Mouse (Mus musculus) hematopoietic stem cell, adult 5-6 weeks (primary cell): ENCODE measurements around the gene Foxn4. TPM values are rescaled to one million over a fixed set of nuclear protein-coding genes. Genes with fewer than 3 reads are reported as not detected.

Source experiments
- ATAC-seq, 2 experiments: fragments of 125-278 bp in 1 of 2; replicated peaks in 1 of 2; 2 replicates each; pipeline ENCODE4 v1.8.0; 2016 to 2017; ENCODE audit warnings: inconsistent platforms in 2 of 2, mild to moderate bottlenecking in 2 of 2, moderate number of reproducible peaks in 2 of 2, low read depth in 1 of 2, moderate TSS enrichment in 1 of 2; ENCODE audit not compliant: low FRiP score in 2 of 2, poor library complexity in 2 of 2, severe bottlenecking in 2 of 2, insufficient read depth in 1 of 2, low TSS enrichment in 1 of 2
- total RNA-seq: library from RNA; stranded (forward); fragments of 172-1452, 232-1000 nt; gene quantifications from 2 replicates; pipeline ENCODE4 v1.2.3, GENCODE M21; 2017

The Foxn4 gene
- total RNA-seq, result 2.4 TPM in 1 of 2 replicates, not detected in the other

DNA sequence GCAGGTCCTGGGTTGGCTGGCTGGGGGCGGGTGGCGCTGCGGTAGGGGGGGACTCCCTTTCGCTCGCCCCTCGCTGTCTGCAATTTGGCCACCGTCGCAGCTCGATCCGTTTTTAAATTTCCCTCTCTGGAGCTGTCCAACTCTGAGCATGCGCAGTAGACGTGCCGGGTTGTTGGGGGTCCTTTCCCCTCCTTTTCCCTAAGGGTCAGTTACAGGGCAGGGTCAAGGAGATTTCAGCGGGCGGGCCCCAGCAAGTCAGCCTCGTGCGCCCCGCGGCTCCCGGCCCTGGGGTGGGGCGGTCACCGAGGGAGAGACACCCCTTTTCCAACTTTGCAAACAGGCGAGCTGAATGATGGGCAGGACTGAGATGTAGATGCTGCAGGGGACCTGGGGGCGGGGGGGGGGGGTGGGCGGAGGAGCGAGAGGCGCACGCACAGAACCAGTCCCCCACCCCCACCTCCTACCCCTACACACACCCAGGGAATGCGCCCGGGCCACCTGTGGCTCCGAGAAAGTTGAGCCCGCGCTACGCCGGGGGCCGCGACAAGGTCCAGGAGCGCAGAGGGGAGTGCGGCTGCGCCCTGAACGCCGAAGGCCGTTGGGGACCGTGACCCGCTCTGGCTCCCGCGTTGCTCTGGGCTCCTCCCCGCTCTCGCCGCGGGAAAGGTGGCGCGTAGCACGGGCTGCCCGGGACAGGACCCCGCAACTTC lies at the start of gene Foxn4:
Foxn4 (minus strand) TSS at position 115 of the 710 bp plus-strand sequence.
- no peak for ATAC-seq

- peak; percentile 55 to 65 for ATAC-seq
Observed at GRCm38 (mm10) chr5:114323105-114323790, 49.6 kb upstream of the Foxn4 start.

- no peak for ATAC-seq
Observed at GRCm38 (mm10) chr5:114309680-114310036, 36.1 kb upstream of the Foxn4 start.

DNA sequence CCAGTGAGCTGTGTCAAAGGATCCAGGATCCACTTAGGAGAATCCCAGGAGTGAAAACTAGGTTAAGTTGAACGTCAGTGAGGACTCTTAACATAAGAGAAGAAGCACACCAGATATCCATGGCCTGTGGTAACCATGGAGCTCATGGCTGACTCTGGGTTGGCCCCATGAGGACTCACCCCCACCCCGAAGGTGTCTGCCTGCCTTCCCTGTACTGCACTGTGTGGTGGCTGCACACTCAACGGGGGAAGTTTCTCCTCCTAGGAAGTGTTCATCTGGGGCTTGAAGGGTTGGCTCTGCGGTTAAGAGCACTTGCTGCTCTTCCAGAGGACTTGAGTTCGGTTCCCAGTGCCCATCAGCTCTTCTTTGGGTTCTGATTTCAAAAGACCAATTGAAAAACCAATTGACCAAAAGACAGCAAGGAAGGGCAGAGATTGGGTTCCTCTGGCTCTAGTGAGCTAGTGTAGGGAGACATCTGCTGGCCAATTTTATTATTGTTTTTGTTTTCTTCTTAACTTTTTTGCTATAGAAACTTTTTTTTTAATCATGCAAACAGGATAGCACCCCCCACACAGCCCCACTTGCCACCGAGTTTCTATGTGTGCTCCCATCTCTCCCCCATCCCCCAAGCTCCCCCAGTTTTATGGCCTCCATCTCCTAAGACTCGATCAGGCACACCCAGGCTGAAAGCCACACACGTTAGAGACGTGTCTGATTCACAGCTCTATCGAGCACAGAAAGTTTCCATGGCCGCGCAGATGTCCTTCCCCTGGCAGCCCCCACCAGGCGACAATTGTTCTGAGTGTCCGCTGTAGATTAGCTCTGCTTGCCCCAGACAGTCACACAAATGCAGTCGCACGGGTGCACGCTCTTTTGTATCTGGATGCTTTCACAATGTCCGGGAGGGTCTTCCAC lies 35.4 kb upstream of the Foxn4 start:
- peak in 1 of 2 experiments; percentile 56; a peak in 2 of 4 replicates for ATAC-seq

DNA sequence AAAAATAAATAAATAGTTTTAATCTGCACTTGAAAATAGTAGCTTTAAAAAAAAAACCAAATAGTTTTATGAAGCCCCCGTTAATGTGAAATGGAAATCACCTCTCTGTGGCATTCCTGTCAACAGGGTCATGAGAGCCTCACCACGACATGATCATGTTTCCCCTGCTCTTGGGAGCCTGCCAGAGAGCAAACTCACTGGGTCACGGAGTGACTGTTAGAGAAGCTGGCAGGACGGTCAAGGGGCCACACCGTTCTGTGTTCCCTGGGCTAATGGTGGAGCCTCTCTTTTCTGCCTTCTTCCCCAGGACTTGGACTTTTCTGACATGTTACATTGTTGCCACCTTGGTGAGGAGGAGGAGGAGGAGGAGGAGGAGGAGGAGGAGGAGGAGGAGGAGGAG lies 32.9 kb upstream of the Foxn4 start:
- no peak for ATAC-seq

- no peak for ATAC-seq
Observed at GRCm38 (mm10) chr5:114303166-114303565, 29.6 kb upstream of the Foxn4 start.

- ATAC-seq, result no peak
Observed at GRCm38 (mm10) chr5:114299883-114300610, 26.4 kb upstream of the Foxn4 start.

DNA sequence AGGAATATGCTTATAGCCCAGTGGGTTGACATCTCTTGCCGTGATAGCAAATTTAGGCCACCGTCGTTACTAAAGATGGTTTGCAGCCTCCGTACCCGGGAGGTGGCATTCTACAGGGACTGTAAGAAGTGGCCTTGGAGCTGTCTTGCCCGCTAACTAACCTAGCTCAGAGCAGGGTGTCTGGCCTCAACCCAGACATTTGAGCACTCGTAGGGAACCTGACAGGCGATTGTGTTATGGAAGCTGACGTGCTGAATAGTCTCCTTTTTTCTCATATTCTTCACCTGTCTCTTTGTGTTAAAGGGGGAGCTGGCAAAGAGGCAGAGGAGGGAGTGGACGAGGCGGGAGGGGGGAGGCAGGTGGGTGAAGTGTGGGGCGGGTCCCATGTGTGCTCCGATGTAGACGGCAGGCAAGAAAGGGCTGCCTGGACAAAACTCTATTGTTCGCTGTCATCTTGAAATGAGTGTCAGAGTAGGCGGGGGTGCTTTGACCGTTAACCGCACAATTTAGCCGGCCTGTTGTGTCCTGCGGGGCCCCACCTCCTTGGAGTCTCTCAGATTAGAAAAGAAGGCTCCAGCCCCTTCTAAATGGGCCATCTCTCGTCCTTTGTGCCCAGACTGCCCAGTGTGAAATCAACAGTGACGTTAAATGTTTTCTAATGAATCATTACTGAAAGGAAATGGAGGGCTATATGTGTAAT lies 25.7 kb upstream of the Foxn4 start:
- ATAC-seq, result no peak

DNA sequence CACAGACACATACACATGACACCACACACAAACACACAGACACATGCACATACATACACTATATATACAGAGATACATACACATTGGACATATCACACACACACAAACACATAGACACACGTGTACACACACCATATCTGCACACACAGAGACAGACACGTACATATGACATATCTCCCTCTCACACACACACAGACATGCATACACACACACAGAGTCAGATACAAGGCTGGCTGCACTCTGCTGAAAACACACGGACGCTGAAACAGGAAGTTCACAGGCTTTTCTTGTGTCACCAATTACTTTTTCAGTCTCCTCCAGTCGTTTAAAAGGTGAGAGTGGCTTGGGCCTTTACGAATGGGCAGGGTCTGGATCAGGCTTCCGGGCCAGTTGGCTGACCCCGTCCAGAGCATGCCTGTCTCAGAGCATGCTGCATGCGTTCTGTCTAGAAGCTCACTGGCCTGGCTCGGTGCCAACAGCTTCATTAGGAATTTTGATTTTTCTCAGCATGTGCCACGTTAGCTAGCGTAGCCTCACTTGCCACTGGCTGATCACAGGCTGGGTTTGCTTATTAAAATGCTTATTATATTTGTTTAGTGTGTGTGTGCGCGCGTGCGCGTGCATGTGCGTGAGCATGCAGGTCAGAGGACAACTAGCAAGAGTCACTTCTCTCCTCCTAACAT lies 24.7 kb upstream of the Foxn4 start:
- no peak for ATAC-seq

DNA sequence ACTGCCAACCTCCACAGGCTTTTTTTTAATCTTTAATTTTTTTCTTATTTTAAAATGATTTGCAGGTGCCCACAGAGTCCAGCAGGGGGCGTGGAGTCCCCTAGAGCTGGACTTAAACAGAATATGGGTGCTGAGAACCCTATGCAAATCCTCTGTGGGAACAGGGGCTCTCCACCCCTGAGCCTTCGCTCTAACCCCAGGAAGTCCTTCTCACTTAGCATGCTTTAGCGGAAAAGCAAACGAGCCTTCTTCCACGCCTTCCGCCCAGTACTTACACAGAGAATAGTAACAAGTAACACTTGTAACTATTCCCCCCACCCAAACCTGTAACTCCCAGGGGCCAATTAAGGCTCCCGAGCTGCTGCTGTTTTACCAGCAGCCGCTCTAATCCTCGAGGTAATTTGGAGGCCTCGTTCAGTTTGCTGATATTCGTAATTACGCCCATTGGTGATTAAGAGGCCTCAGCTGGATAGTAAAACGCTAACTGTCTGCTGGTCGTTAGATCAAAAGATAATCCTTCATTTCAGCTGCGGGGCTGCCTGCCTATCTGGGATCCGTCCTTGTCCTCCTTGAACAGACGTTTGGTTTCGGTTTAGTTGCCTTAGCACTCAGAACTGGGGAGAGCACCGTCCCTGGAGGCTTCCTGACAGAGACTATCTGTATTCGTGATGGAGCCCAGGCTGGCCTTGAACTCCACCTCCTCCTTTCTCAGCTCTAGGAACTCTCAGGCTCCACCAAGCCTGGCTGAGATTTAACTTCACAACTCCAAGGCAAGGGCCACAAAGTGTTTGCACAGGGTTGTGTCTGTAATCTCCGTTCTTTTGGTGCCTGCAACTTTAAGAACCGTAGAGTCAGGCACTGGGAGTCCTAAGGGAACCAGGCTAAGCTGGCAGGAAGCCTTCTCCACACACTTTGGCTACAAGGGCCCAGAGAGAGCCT lies 23.4 kb upstream of the Foxn4 start:
- no peak for ATAC-seq

GRCm38 (mm10) chr5:114290004-114290403 lies 16.4 kb upstream of the Foxn4 start:
- ATAC-seq, result no peak

GRCm38 (mm10) chr5:114288874-114289273 lies 15.3 kb upstream of the Foxn4 start, which contains the start of gene Myo1h:
Gene Myo1h (plus strand): TSS chr5:114289166.
- no peak for ATAC-seq

GRCm38 (mm10) chr5:114288396-114288795 lies 14.8 kb upstream of the Foxn4 start:
- ATAC-seq, result no peak

- no peak for ATAC-seq
Observed at GRCm38 (mm10) chr5:114286872-114287571, 13.4 kb upstream of the Foxn4 start.

GRCm38 (mm10) chr5:114286102-114286501 lies 12.5 kb upstream of the Foxn4 start:
- no peak for ATAC-seq
